Mouse (Mus musculus): Measurements from ENCODE around the gene Pou3f1. TPM values are rescaled to one million over a fixed set of nuclear protein-coding genes. Genes with fewer than 3 reads are reported as not detected.

The Pou3f1 gene
- polyA plus RNA-seq, 1 experiment from 2014 or later: 1.2 TPM

GRCm38 (mm10) chr4:124671583-124671982 lies 15.0 kb downstream of the Pou3f1 start:
- H3K27me3 ChIP-seq: peaks cover 72% of the 10 kb centered on the region
- H3K36me3 ChIP-seq: peaks cover 7% of the 10 kb centered on the region
- H3K9me3 ChIP-seq: no peaks in the 10 kb centered on the region
- H3K27ac ChIP-seq: no peak overlapping the region
- no peak for ATAC-seq (ENCODE audit: insufficient number of reproducible peaks, insufficient read depth, low FRiP score, low TSS enrichment, low read depth)
- H3K4me3 ChIP-seq (replicated peaks): no peak overlapping the region
- H3K9ac ChIP-seq (replicated peaks): no peak overlapping the region
- H3K4me1 ChIP-seq (replicated peaks): peaks cover 23% of the 10 kb centered on the region
- 22% methylated on average over 7 of the region's 7 CpGs for WGBS
- H3K4me2 ChIP-seq: peak overlapping the region; percentile 59

- 2% methylated on average over 29 of the region's 31 CpGs for WGBS
- no peak overlapping the region for H3K27ac ChIP-seq
- peaks cover 17% of the 10 kb centered on the region for H3K36me3 ChIP-seq
- H3K4me3 ChIP-seq (replicated peaks): peak overlapping the region; percentile 30
- H3K9me3 ChIP-seq: no peaks in the 10 kb centered on the region
- H3K27me3 ChIP-seq: peaks cover 62% of the 10 kb centered on the region
- H3K9ac ChIP-seq (replicated peaks): peak overlapping the region; percentile 37; the same call in 1 of the 2 replicates
- no peak for ATAC-seq (ENCODE audit: insufficient number of reproducible peaks, insufficient read depth, low FRiP score, low TSS enrichment, low read depth)
- H3K4me1 ChIP-seq (replicated peaks): peaks cover 23% of the 10 kb centered on the region
- H3K4me2 ChIP-seq: peak overlapping the region; percentile 59
Observed at GRCm38 (mm10) chr4:124672347-124673320, 16.0 kb downstream of the Pou3f1 start.

GRCm38 (mm10) chr4:124674334-124675032 lies 17.9 kb downstream of the Pou3f1 start:
- no peak overlapping the region for H3K9ac ChIP-seq (replicated peaks)
- no peak overlapping the region for H3K4me3 ChIP-seq (replicated peaks)
- H3K4me2 ChIP-seq: no peak overlapping the region
- no peak overlapping the region for H3K27ac ChIP-seq
- peaks cover 23% of the 10 kb centered on the region for H3K4me1 ChIP-seq (replicated peaks)
- no peak for ATAC-seq (ENCODE audit: insufficient number of reproducible peaks, insufficient read depth, low FRiP score, low TSS enrichment, low read depth)
- peaks cover 44% of the 10 kb centered on the region for H3K27me3 ChIP-seq
- H3K9me3 ChIP-seq: no peaks in the 10 kb centered on the region
- WGBS: 70% methylated on average over 17 of the region's 17 CpGs
- peaks cover 34% of the 10 kb centered on the region for H3K36me3 ChIP-seq

- Histone ChIP-seq H3K27me3 (peaks cover 41% of the 10 kb centered on the region), H3K27ac (no peak overlapping the region), H3K9me3 (no peaks in the 10 kb centered on the region), H3K36me3 (peaks cover 39% of the 10 kb centered on the region), H3K4me1 (replicated peaks) (peaks cover 23% of the 10 kb centered on the region), H3K4me2 (no peak overlapping the region), H3K4me3 (replicated peaks) (no peak overlapping the region), H3K9ac (replicated peaks) (no peak overlapping the region)
- no peak for ATAC-seq (ENCODE audit: insufficient number of reproducible peaks, insufficient read depth, low FRiP score, low TSS enrichment, low read depth)
- WGBS: 4% methylated on average over 4 of the region's 4 CpGs
Observed at GRCm38 (mm10) chr4:124675037-124675436, 18.4 kb downstream of the Pou3f1 start.

GRCm38 (mm10) chr4:124675958-124676357 lies 19.4 kb downstream of the Pou3f1 start:
- Histone ChIP-seq H3K9ac (replicated peaks) (no peak overlapping the region; the same call in 1 of the 2 replicates), H3K36me3 (peaks cover 49% of the 10 kb centered on the region), H3K9me3 (no peaks in the 10 kb centered on the region), H3K4me1 (replicated peaks) (peaks cover 23% of the 10 kb centered on the region), H3K4me3 (replicated peaks) (no peak overlapping the region), H3K4me2 (no peak overlapping the region), H3K27ac (no peak overlapping the region), H3K27me3 (peaks cover 32% of the 10 kb centered on the region)
- ATAC-seq (ENCODE audit: insufficient number of reproducible peaks, insufficient read depth, low FRiP score, low TSS enrichment, low read depth): no peak
- 86% methylated on average over 6 of the region's 6 CpGs for WGBS

- H3K4me2 ChIP-seq: no peak overlapping the region
- no peaks in the 10 kb centered on the region for H3K4me1 ChIP-seq (replicated peaks)
- no peak overlapping the region for H3K4me3 ChIP-seq (replicated peaks)
- H3K36me3 ChIP-seq: peaks cover 86% of the 10 kb centered on the region
- WGBS: 62% methylated on average over 7 of the region's 7 CpGs
- H3K9me3 ChIP-seq: no peaks in the 10 kb centered on the region
- H3K27me3 ChIP-seq: no peaks in the 10 kb centered on the region
- H3K9ac ChIP-seq (replicated peaks): no peak overlapping the region
- H3K27ac ChIP-seq: no peak overlapping the region
- ATAC-seq (ENCODE audit: insufficient number of reproducible peaks, insufficient read depth, low FRiP score, low TSS enrichment, low read depth): no peak
Observed at GRCm38 (mm10) chr4:124682270-124682669, 25.7 kb downstream of the Pou3f1 start.

GRCm38 (mm10) chr4:124683474-124683873 lies 26.9 kb downstream of the Pou3f1 start:
- Histone ChIP-seq H3K27me3 (no peaks in the 10 kb centered on the region), H3K4me2 (no peak overlapping the region), H3K27ac (no peak overlapping the region), H3K4me1 (replicated peaks) (no peaks in the 10 kb centered on the region), H3K9ac (replicated peaks) (no peak overlapping the region), H3K4me3 (replicated peaks) (no peak overlapping the region), H3K36me3 (peaks cover 79% of the 10 kb centered on the region), H3K9me3 (no peaks in the 10 kb centered on the region)
- no peak for ATAC-seq (ENCODE audit: insufficient number of reproducible peaks, insufficient read depth, low FRiP score, low TSS enrichment, low read depth)
- WGBS: 90% methylated on average over 4 of the region's 4 CpGs

- H3K4me1 ChIP-seq (replicated peaks): no peaks in the 10 kb centered on the region
- ATAC-seq (ENCODE audit: insufficient number of reproducible peaks, insufficient read depth, low FRiP score, low TSS enrichment, low read depth): no peak
- H3K4me3 ChIP-seq (replicated peaks): no peak overlapping the region
- no peak overlapping the region for H3K27ac ChIP-seq
- peaks cover 64% of the 10 kb centered on the region for H3K36me3 ChIP-seq
- H3K9ac ChIP-seq (replicated peaks): no peak overlapping the region
- no peaks in the 10 kb centered on the region for H3K9me3 ChIP-seq
- 77% methylated on average over 4 of the region's 4 CpGs for WGBS
- H3K27me3 ChIP-seq: no peaks in the 10 kb centered on the region
- no peak overlapping the region for H3K4me2 ChIP-seq
Observed at GRCm38 (mm10) chr4:124685004-124685403, 28.4 kb downstream of the Pou3f1 start.

- Histone ChIP-seq H3K4me2 (no peak overlapping the region), H3K27me3 (no peaks in the 10 kb centered on the region), H3K4me3 (replicated peaks) (no peak overlapping the region), H3K9ac (replicated peaks) (no peak overlapping the region), H3K36me3 (peaks cover 60% of the 10 kb centered on the region), H3K4me1 (replicated peaks) (no peaks in the 10 kb centered on the region), H3K9me3 (no peaks in the 10 kb centered on the region), H3K27ac (no peak overlapping the region)
- 84% methylated on average over 8 of the region's 8 CpGs for WGBS
- ATAC-seq (ENCODE audit: insufficient number of reproducible peaks, insufficient read depth, low FRiP score, low TSS enrichment, low read depth): no peak
Observed at GRCm38 (mm10) chr4:124685453-124685852, 28.8 kb downstream of the Pou3f1 start.

- no peak for ATAC-seq (ENCODE audit: insufficient number of reproducible peaks, insufficient read depth, low FRiP score, low TSS enrichment, low read depth)
- WGBS: 83% methylated on average over 8 of the region's 8 CpGs
- H3K9me3 ChIP-seq: no peaks in the 10 kb centered on the region
- no peak overlapping the region for H3K27ac ChIP-seq
- H3K27me3 ChIP-seq: no peaks in the 10 kb centered on the region
- no peak overlapping the region for H3K4me3 ChIP-seq (replicated peaks)
- no peak overlapping the region for H3K4me2 ChIP-seq
- no peak overlapping the region for H3K9ac ChIP-seq (replicated peaks)
- 0 out of 2 replicates have a peak, but pooled peaks cover 4% of the 10 kb centered on the region for H3K4me1 ChIP-seq (replicated peaks)
- H3K36me3 ChIP-seq: peaks cover 55% of the 10 kb centered on the region
Observed at GRCm38 (mm10) chr4:124685897-124686402, 29.3 kb downstream of the Pou3f1 start.

GRCm38 (mm10) chr4:124691455-124691854 lies 34.8 kb downstream of the Pou3f1 start:
- no peak overlapping the region for H3K9ac ChIP-seq (replicated peaks)
- peaks cover 24% of the 10 kb centered on the region for H3K4me1 ChIP-seq (replicated peaks)
- no peaks in the 10 kb centered on the region for H3K9me3 ChIP-seq
- no peak overlapping the region for H3K4me2 ChIP-seq
- peaks cover 5% of the 10 kb centered on the region for H3K27me3 ChIP-seq
- 90% methylated on average over 8 of the region's 8 CpGs for WGBS
- no peak overlapping the region for H3K27ac ChIP-seq
- H3K36me3 ChIP-seq: peaks cover 10% of the 10 kb centered on the region; the same call in 1 of the 2 replicates
- ATAC-seq (ENCODE audit: insufficient number of reproducible peaks, insufficient read depth, low FRiP score, low TSS enrichment, low read depth): no peak
- no peak overlapping the region for H3K4me3 ChIP-seq (replicated peaks)

All from limb, embryonic 12.5 days (tissue).